Mouse (Mus musculus): ENCODE data around the gene Elavl3. TPM values are rescaled to one million over a fixed set of nuclear protein-coding genes. Genes with fewer than 3 reads are reported as not detected.

The Elavl3 gene
- polyA plus RNA-seq, 1 experiment from 2014 or later, result 0.73 TPM

- Histone ChIP-seq H3K4me2 (replicated peaks; ENCODE audit: low read depth) (no peak overlapping the region), H3K27ac (replicated peaks) (no peak overlapping the region), H3K27me3 (ENCODE audit: control insufficient read depth, insufficient read depth, low read length) (peaks cover 10% of the 10 kb centered on the region; the same call in 1 of the 2 replicates), H3K4me1 (replicated peaks; ENCODE audit: control insufficient read depth, insufficient read depth) (0 out of 2 replicates have a peak, but pooled peaks cover 2% of the 10 kb centered on the region), H3K9ac (ENCODE audit: low read length) (no peak overlapping the region), H3K9me3 (ENCODE audit: control insufficient read depth, low read length) (no peaks in the 10 kb centered on the region), H3K36me3 (ENCODE audit: control insufficient read depth, insufficient read depth, low read length) (peaks cover 10% of the 10 kb centered on the region), H3K4me3 (ENCODE audit: low read depth, low read length) (no peak overlapping the region)
- ATAC-seq (ENCODE audit: low FRiP score, low TSS enrichment), result no peak
- peak; percentile 31 for DNase-seq (ENCODE audit: low spot score)
- WGBS, result 34% methylated on average over 28 of the region's 29 CpGs
- TF ChIP-seq CTCF (IDR thresholded peaks at IDR 0.05; ENCODE audit: low read depth), result 0 out of 2 replicates have a peak, but pooled peaks have one; percentile 3
- no peak for TF ChIP-seq EP300 (optimal IDR thresholded peaks at IDR 0.05)
Measured at GRCm38 (mm10) chr9:22055713-22056112, 3.9 kb upstream of the Elavl3 start.

- Histone ChIP-seq H3K36me3 (ENCODE audit: control insufficient read depth, insufficient read depth, low read length) (peaks cover 8% of the 10 kb centered on the region), H3K4me1 (replicated peaks; ENCODE audit: control insufficient read depth, insufficient read depth) (peaks cover 2% of the 10 kb centered on the region; the same call in 1 of the 2 replicates), H3K9me3 (ENCODE audit: control insufficient read depth, low read length) (no peaks in the 10 kb centered on the region), H3K9ac (ENCODE audit: low read length) (no peak overlapping the region), H3K4me3 (ENCODE audit: low read depth, low read length) (no peak overlapping the region), H3K4me2 (replicated peaks; ENCODE audit: low read depth) (no peak overlapping the region; the same call in 1 of the 2 replicates), H3K27ac (replicated peaks) (no peak overlapping the region), H3K27me3 (ENCODE audit: control insufficient read depth, insufficient read depth, low read length) (peaks cover 10% of the 10 kb centered on the region; the same call in 1 of the 2 replicates)
- DNase-seq (ENCODE audit: low spot score) (peak; percentile 82), ATAC-seq (ENCODE audit: low FRiP score, low TSS enrichment) (peak; percentile 59)
- WGBS, result 2% methylated on average over 32 of the region's 32 CpGs
- TF ChIP-seq CTCF (IDR thresholded peaks at IDR 0.05; ENCODE audit: low read depth) (peak; percentile 78), EP300 (optimal IDR thresholded peaks at IDR 0.05) (no peak)
Measured at GRCm38 (mm10) chr9:22054411-22055076, 2.7 kb upstream of the Elavl3 start.

- WGBS, result 24% methylated on average over 6 of the region's 7 CpGs
- Histone ChIP-seq H3K27ac (replicated peaks) (no peak overlapping the region), H3K4me3 (ENCODE audit: low read depth, low read length) (no peak overlapping the region), H3K36me3 (ENCODE audit: control insufficient read depth, insufficient read depth, low read length) (peaks cover 6% of the 10 kb centered on the region), H3K9ac (ENCODE audit: low read length) (no peak overlapping the region), H3K27me3 (ENCODE audit: control insufficient read depth, insufficient read depth, low read length) (peaks cover 10% of the 10 kb centered on the region; the same call in 1 of the 2 replicates), H3K4me2 (replicated peaks; ENCODE audit: low read depth) (no peak overlapping the region), H3K4me1 (replicated peaks; ENCODE audit: control insufficient read depth, insufficient read depth) (peaks cover 2% of the 10 kb centered on the region; the same call in 1 of the 2 replicates), H3K9me3 (ENCODE audit: control insufficient read depth, low read length) (no peaks in the 10 kb centered on the region)
- ATAC-seq (ENCODE audit: low FRiP score, low TSS enrichment) (no peak), DNase-seq (ENCODE audit: low spot score) (no peak)
- TF ChIP-seq EP300 (optimal IDR thresholded peaks at IDR 0.05) (no peak), CTCF (IDR thresholded peaks at IDR 0.05; ENCODE audit: low read depth) (no peak)
Measured at GRCm38 (mm10) chr9:22053657-22054056, 1.8 kb upstream of the Elavl3 start.

GRCm38 (mm10) chr9:22051161-22051957, 464 bp downstream of the Elavl3 start:
- peak overlapping the region; percentile 32 for H3K4me3 ChIP-seq (ENCODE audit: low read depth, low read length)
- no peak overlapping the region for H3K27ac ChIP-seq (replicated peaks)
- no peak overlapping the region for H3K9ac ChIP-seq (ENCODE audit: low read length)
- ATAC-seq (ENCODE audit: low FRiP score, low TSS enrichment), result no peak
- TF ChIP-seq CTCF (IDR thresholded peaks at IDR 0.05; ENCODE audit: low read depth), result no peak
- TF ChIP-seq EP300 (optimal IDR thresholded peaks at IDR 0.05), result no peak
- DNase-seq (ENCODE audit: low spot score), result no peak
- H3K36me3 ChIP-seq (ENCODE audit: control insufficient read depth, insufficient read depth, low read length), result no peaks in the 10 kb centered on the region
- 2% methylated on average over 57 of the region's 67 CpGs for WGBS
- peaks cover 2% of the 10 kb centered on the region; the same call in 1 of the 2 replicates for H3K4me1 ChIP-seq (replicated peaks; ENCODE audit: control insufficient read depth, insufficient read depth)
- H3K9me3 ChIP-seq (ENCODE audit: control insufficient read depth, low read length), result no peaks in the 10 kb centered on the region
- peak overlapping the region; percentile 50 for H3K4me2 ChIP-seq (replicated peaks; ENCODE audit: low read depth)
- peaks cover 10% of the 10 kb centered on the region; the same call in 1 of the 2 replicates for H3K27me3 ChIP-seq (ENCODE audit: control insufficient read depth, insufficient read depth, low read length)

- Histone ChIP-seq H3K4me2 (replicated peaks; ENCODE audit: low read depth) (peak overlapping the region; percentile 50), H3K4me1 (replicated peaks; ENCODE audit: control insufficient read depth, insufficient read depth) (peaks cover 2% of the 10 kb centered on the region; the same call in 1 of the 2 replicates), H3K9me3 (ENCODE audit: control insufficient read depth, low read length) (no peaks in the 10 kb centered on the region), H3K9ac (ENCODE audit: low read length) (no peak overlapping the region), H3K27ac (replicated peaks) (no peak overlapping the region), H3K27me3 (ENCODE audit: control insufficient read depth, insufficient read depth, low read length) (peaks cover 10% of the 10 kb centered on the region; the same call in 1 of the 2 replicates), H3K36me3 (ENCODE audit: control insufficient read depth, insufficient read depth, low read length) (no peaks in the 10 kb centered on the region), H3K4me3 (ENCODE audit: low read depth, low read length) (peak overlapping the region; percentile 32)
- peak; percentile 36; the same call in 1 of the 2 replicates for ATAC-seq (ENCODE audit: low FRiP score, low TSS enrichment)
- peak; percentile 77 for DNase-seq (ENCODE audit: low spot score)
- no peak for TF ChIP-seq CTCF (IDR thresholded peaks at IDR 0.05; ENCODE audit: low read depth)
- TF ChIP-seq EP300 (optimal IDR thresholded peaks at IDR 0.05), result no peak
- 3% methylated on average over 32 of the region's 43 CpGs for whole genome bisulfite sequencing
Measured at GRCm38 (mm10) chr9:22050351-22050889, 1.4 kb downstream of the Elavl3 start.

Measured in stomach, postnatal 0 days (tissue).